Mouse (Mus musculus) cerebellum, adult 2 months (tissue): ENCODE results near the gene Sec14l1.

Experiments used
- CTCF ChIP-seq: fragments of 200-500 bp; IDR thresholded peaks from 2 replicates; pipeline ENCODE4 v1.5.1; 2011; ENCODE audit warnings: low read depth, mild to moderate bottlenecking, control low read depth, low read length, moderate library complexity, borderline replicate concordance; ENCODE audit not compliant: insufficient read depth
- POLR2A ChIP-seq: fragments of 200-500 bp; IDR thresholded peaks from 2 replicates; pipeline ENCODE4 v1.6.1; 2011; ENCODE audit warnings: low read length, control low read depth, borderline replicate concordance; ENCODE audit not compliant: insufficient read depth

- TF ChIP-seq CTCF, result no peak
- TF ChIP-seq POLR2A, result no peak
Observed at GRCm38 (mm10) chr11:117130068-117130467, 15.1 kb downstream of the Sec14l1 start.
